Mouse (Mus musculus): ENCODE data around the gene 4931428L18Rik.

Gene 4931428L18Rik

DNA sequence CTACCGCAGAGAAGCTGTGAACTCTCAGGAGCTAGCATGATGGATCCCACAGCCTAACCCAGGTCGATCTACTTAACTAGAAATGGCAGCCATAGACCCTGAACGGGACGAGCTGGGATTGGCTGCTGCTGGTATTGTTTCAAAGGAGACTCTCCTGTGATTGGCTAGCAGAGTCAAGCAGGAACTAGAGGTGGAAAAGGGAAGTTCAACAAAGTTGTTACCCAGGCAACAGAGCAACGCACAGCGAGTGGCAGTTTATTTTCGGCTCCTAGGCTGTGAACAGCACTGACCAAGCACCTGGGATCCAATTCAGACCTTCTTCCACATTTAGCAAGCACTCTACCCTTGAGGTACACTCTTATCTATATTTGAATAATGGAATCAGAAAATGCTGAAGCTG is at the start of gene 4931428L18Rik, which contains the start of gene Pih1d3:
TSS of gene 4931428L18Rik (minus strand) at position 121 of the 400 bp plus-strand sequence.
TSS of gene Pih1d3 (plus strand) at position 275 of the 400 bp plus-strand sequence.
- no peak for DNase-seq (ENCODE audit: low spot score in 2 of 2)

DNA sequence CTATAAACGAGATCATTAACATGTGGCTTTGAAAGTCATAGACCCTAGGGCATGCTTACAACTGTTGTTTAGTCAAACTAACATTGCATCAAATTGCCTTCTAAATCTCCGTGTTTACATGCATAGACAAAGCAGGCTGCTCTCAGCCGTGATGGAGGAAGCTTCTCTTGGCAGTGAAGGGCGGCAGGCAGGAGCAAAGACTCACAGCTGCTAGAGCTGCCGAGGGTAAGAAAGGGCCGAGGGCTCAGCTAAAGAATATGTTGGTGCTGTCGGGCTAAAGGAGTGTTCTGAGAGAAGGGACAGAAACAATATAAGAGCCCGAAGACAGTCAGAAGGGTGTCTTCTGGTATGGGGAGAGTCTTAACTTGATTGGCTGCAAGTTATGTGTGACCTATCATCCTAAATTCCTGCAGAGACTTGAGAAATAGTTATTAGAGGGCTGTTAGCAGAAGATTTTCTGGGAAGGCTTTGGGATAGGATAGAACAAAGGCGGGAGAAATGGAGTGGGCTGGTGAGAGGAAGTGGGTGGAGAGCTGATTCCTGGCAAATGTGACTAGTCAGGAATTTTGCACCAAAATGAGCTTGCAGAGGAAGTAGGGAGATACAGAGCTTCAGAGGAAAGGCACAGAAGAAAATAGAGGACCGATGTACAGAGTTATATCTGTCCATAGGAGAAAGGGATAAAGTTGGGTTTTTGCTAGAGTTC is 37.9 kb upstream of the 4931428L18Rik start:
- DNase-seq (ENCODE audit: low spot score in 2 of 2): no peak

DNA sequence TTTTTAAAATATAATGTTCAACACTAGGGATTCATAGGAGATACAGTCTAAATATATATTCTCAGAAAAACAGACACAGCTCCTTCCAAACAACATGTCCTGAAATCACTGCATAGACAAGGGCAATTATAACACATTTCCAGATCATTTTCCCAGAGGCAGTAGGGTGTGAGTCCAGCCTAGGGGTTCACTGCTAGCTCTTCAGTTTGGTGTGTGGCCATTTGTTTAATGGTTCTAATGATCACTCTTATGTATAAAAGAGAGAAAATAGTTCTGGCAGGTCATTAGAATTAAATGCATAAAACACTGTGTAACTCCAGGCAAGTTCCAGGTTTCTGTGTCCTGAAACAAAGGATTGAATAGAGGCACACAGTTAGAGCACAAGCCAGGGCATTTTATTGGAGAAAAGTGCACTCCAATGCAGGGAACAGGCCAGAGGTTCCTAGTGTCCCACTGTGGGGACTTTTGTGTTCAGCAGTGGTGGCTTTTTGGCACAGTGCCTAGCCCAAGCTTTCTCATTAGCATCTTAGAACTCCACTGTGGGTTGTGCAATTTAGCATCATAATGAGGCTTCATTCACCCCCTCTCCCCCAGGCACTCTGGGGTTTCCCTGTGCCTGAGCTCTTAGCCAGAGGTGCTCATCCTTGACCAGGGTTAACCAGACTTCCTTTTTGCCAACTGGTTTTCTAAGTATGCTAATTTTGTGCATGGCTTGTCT is 11.0 kb upstream of the 4931428L18Rik start:
- DNase-seq (ENCODE audit: low spot score in 2 of 2): no peak

DNA sequence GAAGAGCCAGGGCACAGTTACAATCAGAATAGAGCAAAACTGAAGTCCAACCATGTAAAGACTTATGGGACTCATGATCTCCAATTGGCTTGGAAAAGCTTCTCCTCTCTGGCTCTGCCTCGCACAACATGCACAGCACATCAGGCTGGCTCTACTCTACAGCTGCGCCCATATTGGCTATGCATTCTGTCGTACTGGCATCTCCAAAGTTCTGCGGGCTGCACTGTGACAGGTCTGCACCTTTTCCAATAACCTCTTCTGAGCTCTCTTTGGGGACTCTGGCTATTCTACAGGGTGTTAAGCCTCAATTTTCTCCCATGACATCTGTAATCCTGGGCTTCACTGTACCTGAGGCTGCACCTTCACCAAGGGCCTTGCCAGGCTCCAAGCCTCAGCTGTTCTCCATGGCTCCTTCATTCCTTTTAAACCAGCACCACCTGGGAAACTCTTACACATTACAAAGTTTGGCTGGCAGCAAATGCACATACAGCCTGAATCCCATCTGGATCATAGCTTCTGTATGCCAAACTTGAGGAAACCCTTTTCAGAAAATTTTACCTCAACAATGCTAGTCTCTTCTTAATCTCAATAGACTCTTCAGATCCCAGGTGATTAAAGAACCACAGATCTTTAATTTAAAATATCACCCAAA is 1.8 kb downstream of the 4931428L18Rik start:
- no peak for DNase-seq (ENCODE audit: low spot score in 2 of 2)

DNA sequence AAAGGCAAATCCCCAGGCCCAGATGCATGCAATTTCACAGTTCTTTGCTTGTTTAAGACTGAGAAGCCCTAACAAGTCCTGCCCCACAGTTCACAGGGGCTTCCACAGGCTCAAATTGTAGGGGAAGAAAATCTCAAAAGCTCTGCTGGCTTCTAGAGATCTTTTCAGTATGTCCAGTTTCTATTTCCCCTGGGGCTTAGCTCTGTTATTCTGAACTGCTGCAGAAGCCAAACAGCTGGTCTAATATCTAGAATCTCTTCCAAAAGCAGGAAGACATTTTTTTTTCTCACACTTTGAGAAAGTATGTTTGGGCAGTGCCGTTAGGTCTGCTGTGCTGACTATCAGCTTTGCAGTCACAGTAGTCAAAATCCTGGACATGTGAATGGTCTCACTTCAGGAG is 7.7 kb downstream of the 4931428L18Rik start:
- no peak for DNase-seq (ENCODE audit: low spot score in 2 of 2)

DNA sequence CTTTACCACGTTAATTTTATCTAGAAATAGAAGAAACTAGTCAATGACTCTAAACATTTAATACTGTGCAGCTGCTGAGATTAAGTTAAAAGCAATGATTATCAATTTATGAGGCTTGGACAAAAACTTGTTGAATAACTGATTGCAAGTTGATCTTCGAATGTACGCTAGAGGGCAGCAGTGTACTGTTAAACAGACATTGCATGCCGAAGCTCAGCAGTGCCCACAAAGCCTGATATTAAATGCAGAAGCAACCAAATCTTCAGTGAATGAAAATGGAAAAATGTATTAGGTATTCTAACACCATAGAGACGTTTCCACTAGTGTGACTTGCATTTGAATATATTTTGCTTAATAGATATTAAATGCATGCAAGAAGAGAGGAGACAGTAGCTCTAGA is 12.3 kb downstream of the 4931428L18Rik start:
- DNase-seq (ENCODE audit: low spot score in 2 of 2): peak in 1 of 2 experiments; percentile 49

DNA sequence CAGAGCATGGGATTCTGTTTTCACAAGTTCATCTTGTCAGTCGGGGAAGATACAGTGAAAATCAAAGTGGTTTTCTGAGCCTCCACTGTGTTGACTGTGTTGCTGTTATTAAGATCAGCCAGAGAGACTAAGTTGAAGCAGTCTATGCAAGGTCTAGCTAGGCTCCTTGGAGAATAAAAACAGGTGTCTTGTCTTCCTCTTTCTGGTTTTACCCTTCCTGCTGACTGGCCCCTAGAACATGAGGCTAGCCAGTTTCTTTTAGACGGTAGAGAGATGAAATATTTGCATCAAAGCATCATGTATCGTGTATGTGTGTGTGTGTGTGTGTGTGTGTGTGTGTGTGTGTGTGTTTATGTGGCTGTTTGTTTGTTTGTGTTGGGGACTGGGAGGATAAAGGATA is 16.7 kb downstream of the 4931428L18Rik start:
- no peak for DNase-seq (ENCODE audit: low spot score in 2 of 2)

DNA sequence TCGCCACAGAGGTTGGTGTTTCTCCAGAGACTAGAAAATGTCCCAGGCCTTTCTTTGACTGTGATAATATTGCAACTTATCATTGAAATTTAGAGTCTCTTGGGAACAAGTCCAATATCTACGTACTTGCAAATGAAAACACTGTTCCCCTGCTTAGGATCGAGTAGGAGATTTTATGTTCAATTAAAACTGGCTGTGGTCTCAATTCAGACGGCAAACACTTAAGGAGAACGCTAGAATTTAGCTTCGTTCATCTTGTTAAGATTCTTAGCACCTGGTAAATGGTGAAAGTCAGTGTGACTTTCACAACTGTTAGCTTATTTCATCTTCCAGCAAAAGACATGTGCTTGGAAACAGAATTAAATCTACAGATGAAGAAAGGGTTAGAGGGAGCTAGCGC is 17.1 kb downstream of the 4931428L18Rik start:
- no peak for DNase-seq (ENCODE audit: low spot score in 2 of 2)

DNA sequence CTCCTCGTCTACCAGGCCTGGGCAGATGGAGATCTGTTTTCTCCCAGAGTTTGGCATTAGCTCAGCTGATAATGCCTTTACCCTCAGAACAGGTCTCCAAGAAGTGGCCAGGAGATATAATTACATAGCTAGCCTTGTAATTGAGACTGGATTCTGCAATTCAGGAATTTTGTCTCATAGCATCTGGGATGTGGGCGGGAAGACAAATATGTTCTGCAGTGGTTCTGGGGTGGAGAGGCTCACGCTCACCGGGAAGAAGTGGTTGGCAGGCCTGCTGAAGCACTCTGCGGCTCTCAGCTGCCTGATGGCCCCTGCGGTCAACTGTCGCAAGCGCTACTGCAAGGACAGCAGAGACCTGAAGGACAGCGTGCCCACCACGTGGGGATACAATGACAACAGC is 18.7 kb downstream of the 4931428L18Rik start:
- DNase-seq (ENCODE audit: low spot score in 2 of 2): no peak

DNA sequence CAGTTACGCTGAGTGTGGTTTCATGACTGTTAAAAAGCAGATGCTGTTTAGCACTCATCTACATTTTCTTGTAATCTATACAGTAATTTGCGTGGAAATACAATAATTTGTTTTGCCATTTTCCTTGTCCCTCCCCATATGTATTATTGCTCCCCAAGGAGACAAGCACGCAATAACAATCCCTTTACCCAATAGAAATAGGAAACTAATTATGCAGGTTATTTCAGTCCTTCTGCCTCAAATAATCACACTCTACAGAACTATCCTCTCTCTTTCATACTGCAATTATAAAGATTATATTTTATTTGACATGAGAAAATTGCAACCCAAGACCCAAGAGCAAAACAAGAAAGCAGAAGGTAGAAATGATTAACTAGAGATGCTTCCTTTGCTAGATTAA is 25.5 kb downstream of the 4931428L18Rik start:
- DNase-seq (ENCODE audit: low spot score in 2 of 2): no peak

DNA sequence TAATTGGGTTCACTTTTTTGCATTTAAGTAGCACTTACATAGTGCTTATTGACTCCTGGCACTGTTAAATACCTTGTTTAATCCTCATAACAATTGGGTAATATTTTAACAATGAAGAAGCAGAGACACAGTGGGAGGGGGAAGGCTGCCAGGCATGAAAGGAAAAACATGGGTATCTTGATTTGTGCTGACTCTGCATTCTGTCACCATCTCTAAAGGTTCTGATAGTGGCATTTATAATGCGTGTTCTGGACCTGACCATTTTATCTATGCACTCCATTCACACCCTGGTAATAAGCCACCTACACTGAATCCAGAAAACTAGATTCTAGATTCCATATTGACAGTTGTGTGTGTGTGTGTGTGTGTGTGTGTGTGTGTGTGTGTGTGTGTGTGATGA is 26.9 kb downstream of the 4931428L18Rik start:
- DNase-seq (ENCODE audit: low spot score in 2 of 2): no peak

DNA sequence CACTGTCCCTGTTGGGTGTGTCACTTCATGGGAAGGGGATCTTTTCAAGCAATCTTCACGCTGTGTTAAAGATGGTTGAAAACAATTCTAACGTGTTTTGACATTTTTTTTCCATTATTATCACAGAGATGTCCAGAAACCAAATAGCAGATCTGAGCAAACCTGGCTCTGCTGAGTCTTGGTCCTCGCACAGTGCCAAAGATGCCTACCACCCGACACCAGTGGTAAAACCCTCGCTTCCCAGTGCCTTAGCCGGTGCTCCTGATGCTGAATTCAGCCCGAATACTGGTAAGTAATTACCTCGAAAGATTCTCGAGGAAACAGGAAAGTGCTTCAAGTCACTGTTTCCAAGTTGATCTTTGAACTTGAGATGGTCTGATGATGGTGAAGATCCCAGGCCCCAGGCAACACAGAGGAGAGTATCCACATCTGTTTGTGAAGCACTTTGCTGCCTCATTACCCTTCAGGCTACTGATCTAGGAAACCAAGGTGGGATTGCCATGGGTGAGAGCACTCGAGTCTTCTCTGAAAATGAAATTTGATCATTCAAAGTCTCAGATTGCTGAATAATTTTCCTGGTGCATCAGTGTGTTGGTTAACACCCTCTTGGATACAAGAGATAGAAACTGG is 32.1 kb downstream of the 4931428L18Rik start:
- DNase-seq (ENCODE audit: low spot score in 2 of 2): no peak

DNA sequence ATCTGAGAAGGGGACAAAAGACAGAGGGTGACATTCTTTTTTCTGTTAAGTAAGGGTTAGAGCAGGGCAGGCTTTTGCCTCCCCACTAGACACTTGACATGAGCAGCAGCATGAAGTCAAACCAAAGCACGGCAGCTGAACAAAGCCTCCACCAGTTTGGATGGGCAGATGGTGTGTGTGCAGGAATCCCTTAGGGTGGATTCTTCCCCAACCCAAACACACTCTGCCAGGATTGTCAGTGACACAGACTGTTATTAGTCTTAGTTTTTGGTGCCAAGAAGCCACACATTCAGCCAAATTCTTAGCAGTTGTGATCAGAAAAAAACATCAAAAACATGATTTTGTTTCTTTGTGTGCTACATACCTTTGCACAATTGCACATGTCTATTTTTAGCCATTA is 44.2 kb downstream of the 4931428L18Rik start:
- DNase-seq (ENCODE audit: low spot score in 2 of 2): no peak

DNA sequence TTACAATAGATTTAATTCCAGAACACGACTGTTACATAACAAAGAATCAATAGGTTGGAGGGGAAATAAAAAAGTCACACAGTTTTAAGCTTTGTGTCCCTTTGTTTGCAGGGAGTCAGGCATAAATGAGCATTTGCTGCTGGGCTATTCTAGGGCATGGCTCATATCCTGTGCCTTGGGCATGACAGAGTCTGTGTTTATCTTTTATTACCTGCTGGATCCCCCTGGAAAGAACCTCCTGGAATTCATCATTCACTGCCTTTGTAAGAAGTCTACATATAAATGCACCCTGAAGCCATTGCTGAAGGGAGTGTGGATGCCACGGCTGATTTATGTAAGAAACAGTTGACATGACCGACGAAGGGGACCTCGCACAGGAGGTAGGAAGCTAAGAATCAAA is 46.4 kb downstream of the 4931428L18Rik start, which contains the start of gene Lgsn:
TSS of gene Lgsn (plus strand) at position 301 of the 400 bp plus-strand sequence.
- DNase-seq (ENCODE audit: low spot score in 2 of 2): no peak

DNA sequence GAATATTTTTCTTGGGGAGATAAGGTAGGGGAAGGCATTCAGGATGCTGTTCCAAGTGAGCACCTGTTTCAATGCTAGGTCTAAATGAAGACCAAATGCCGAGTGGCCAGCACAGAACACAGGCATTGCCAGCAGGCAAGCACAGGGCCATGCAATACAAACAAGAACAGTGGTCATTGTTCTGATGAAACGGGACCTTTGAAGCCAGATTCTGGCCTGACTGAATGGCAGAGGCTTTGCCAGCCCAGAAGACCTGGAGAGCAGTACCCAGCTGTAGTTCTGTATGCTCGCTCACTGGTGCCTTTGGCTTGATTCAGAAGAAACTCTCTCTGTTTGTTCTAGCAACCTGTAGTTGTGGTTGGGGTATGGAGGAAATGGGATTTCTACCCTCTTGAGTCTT is 47.1 kb downstream of the 4931428L18Rik start:
- DNase-seq (ENCODE audit: low spot score in 2 of 2): no peak

DNA sequence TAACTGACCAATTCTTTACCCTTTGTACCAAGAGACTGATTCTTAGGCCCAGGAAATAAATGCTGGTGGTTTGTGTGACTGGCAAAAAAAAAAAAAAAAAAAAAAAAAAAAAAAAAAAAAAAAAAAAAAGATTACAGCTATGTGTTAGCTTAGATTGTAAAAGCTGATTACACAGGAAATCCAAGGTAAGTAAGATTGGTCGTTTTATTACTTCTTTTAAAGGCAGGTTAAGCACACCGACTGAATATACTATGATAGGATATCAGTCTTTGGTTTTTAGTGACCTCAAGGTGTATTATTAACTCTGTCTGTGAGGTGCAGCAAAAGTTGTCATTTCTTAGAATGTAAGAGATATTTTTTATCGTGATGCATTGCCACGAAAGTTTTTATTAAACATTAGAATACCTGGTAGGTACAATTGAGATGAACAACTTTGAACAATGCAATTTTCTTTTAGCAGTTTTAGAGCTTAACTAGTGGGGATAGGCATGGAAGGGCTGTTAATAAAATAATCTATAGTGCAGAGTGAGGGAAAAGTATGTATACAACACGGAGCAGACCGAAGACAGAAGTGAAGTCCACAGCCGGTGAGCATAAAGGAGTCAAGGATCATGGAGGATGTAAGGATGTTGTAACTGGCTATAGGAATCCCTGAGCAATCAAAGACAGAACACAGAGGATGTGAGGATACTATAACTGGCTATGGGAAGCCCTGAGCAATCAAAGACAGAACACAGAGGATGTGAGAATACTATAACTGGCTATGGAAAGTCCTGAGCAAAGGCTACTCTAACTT is 57.0 kb downstream of the 4931428L18Rik start:
- no peak for DNase-seq (ENCODE audit: low spot score in 2 of 2)

DNA sequence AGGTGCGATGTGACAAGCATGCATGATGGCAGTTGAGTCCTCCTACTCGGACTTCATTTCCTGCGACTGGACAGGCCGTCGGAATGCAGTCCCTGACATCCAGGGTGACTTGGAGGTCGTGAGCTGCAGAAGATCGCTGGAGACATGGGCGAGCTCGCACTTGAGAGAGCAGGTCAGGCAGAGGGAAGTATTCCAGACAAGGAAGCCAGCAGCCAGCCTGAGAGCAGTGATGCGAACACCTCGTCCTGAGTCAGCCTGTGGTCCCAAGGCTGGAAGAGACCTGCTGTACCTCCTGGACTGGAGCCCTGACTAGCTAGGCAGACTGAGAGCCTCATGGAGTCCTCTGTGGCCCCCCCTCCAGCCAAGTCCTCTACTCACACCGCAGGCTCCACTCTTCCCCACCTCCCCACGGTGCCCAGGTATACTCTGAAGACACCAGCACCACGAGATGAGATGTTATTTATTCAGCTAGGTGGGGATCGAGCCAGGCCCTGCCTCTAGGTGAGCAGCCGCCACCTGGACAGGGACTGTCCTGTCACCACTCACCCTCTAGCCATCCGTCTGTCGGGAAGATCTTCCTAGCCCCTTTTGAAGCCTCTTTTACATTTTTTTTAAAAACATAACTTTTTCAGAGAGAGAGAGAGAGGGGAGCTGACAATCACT is 57.8 kb downstream of the 4931428L18Rik start:
- DNase-seq (ENCODE audit: low spot score in 2 of 2): no peak

DNA sequence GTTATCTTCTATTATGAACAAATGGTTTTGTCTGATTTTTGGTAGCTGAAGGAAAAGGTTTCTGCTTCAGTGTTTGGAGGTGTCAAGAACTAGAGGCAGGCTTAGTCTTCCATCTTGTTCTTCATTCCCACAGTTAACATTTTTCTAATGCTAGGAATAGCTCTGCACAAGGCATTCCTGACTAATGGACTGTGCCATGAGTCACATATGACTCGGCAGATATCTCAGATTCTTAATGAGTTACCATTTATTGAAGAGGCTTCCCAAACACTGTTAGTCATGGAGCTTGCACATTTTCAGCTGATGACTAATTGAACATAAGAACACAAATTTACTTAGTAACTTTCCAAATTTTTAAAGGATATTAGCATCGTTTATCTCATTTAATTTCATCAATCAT is 65.6 kb downstream of the 4931428L18Rik start:
- DNase-seq (ENCODE audit: low spot score in 2 of 2): no peak

DNA sequence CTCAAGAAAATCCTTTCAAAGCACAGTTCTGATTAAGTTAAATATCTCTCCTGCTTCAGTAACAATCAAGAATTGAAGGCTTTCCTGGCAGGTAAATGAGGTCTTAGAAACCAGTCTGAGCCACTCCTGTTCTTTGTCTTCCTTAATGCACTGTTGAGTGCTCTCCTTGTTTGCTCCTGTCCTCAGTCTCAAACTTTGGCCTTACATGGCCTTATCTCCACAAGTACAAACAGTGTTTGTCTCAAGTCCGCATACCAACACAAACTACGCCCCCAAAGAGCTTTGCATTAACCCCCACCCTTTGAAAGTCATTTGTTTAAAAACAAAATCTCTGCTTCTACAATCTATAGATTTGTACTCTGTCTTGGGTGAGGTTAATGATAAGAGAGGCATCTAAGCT is 66.3 kb downstream of the 4931428L18Rik start:
- no peak for DNase-seq (ENCODE audit: low spot score in 2 of 2)

DNA sequence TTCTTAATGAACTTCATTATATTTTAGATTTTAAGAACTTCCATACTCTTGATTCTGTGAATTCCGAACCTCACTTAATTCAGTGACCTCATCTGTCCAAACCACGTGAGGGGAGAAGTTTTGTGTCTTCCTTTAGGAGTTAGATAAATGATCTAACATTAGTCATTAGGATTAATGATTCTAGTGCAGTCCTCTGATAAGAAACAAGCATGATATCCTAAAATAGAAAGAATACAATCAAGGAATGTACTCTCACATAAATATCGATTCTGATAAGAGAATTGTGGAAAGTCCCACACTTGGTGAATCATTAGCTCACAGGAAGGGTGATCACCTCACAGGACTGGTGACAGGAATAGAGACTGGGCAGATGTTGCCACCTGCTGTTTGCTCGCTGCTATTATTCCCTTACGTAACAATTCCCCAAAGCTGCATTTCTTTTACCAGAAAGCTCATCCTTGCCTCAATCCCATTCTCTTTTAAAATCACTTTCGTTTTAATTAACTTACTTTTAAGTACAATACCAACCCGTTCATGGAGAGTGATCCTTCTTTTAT is 68.6 kb downstream of the 4931428L18Rik start:
- peak in 1 of 2 experiments; percentile 31 for DNase-seq (ENCODE audit: low spot score in 2 of 2)
